Mouse (Mus musculus) forebrain, embryonic 12.5 days (tissue): Measurements from ENCODE around the gene Hoxa7. TPM values are rescaled to one million over a fixed set of nuclear protein-coding genes. Genes with fewer than 3 reads are reported as not detected.

ENCODE experiments used
- ATAC-seq: fragments of 200-750 bp; cut with Nextera tagmentation; 2 replicates; pipeline ENCODE4 v1.8.0; 2017; ENCODE audit warnings: moderate TSS enrichment; ENCODE audit not compliant: low FRiP score
- H3K27ac ChIP-seq: fragments of 300-500 bp; sonication (generic); 2 replicates; pipeline ENCODE4 v1.5.1; 2016; ENCODE audit warnings: mild to moderate bottlenecking
- H3K27me3 ChIP-seq: fragments of 300-500 bp; sonication (generic); 2 replicates; pipeline ENCODE4 v1.6.1; 2016; ENCODE audit warnings: mild to moderate bottlenecking
- H3K36me3 ChIP-seq: fragments of 300-500 bp; sonication (generic); replicated peaks from 2 replicates; pipeline ENCODE4 v1.6.1; 2016; ENCODE audit warnings: mild to moderate bottlenecking
- H3K4me1 ChIP-seq: fragments of 300-500 bp; sonication (generic); 2 replicates; pipeline ENCODE4 v1.6.1; 2016
- H3K4me2 ChIP-seq: fragments of 300-500 bp; sonication (generic); 2 replicates; pipeline ENCODE4 v1.6.1; 2016; ENCODE audit warnings: mild to moderate bottlenecking, moderate library complexity
- H3K4me3 ChIP-seq: fragments of 300-500 bp; sonication (generic); replicated peaks from 2 replicates; pipeline ENCODE4 v1.5.1; 2016; ENCODE audit warnings: mild to moderate bottlenecking
- H3K9ac ChIP-seq: fragments of 300-500 bp; sonication (generic); 2 replicates; pipeline ENCODE4 v1.6.1; 2016; ENCODE audit warnings: mild to moderate bottlenecking
- H3K9me3 ChIP-seq: fragments of 300-500 bp; sonication (generic); 2 replicates; pipeline ENCODE4 v1.6.1; 2016
- WGBS: fragments of 180-500 bp; shearing (Covaris S2); methylation state at CpG from one replicate; pipeline ENCODE4 v1.1.7; 2016; 5-methylcytosine and 5-hydroxymethylcytosine counted together
- polyA plus RNA-seq: library from polyadenylated mRNA; unstranded; fragments of >200 nt; fragmentation: Nextera tagmentation; extraction: Ambion mirVana; gene quantifications from 2 replicates; pipeline ENCODE4 v1.2.1, GENCODE M21; 2016

Gene Hoxa7
- polyA plus RNA-seq, 1 experiment from 2014 or later = not detected

GRCm38 (mm10) chr6:52233546-52234427 lies 12.1 kb upstream of the Hoxa7 start:
- Histone ChIP-seq H3K36me3 (no peaks in the 10 kb centered on the region), H3K4me2 (no peak overlapping the region), H3K9ac (no peak overlapping the region), H3K4me1 (no peaks in the 10 kb centered on the region), H3K9me3 (no peaks in the 10 kb centered on the region), H3K27me3 (peaks cover 91% of the 10 kb centered on the region), H3K27ac (no peak overlapping the region), H3K4me3 (no peak overlapping the region)
- 3% methylated on average over 68 of the region's 70 CpGs for WGBS
- ATAC-seq = no peak

- Histone ChIP-seq H3K27ac (no peak overlapping the region), H3K4me2 (no peak overlapping the region), H3K4me1 (no peaks in the 10 kb centered on the region), H3K9me3 (no peaks in the 10 kb centered on the region), H3K4me3 (no peak overlapping the region), H3K36me3 (no peaks in the 10 kb centered on the region), H3K9ac (no peak overlapping the region), H3K27me3 (peaks cover 94% of the 10 kb centered on the region)
- WGBS = 3% methylated on average over 23 of the region's 23 CpGs
- no peak for ATAC-seq
Measured at GRCm38 (mm10) chr6:52232984-52233545, 11.4 kb upstream of the Hoxa7 start.

GRCm38 (mm10) chr6:52232568-52232965 lies 10.9 kb upstream of the Hoxa7 start:
- Histone ChIP-seq H3K4me2 (no peak overlapping the region), H3K27me3 (peaks cover 94% of the 10 kb centered on the region), H3K4me3 (no peak overlapping the region), H3K9me3 (no peaks in the 10 kb centered on the region), H3K9ac (no peak overlapping the region), H3K4me1 (no peaks in the 10 kb centered on the region), H3K27ac (no peak overlapping the region), H3K36me3 (no peaks in the 10 kb centered on the region)
- no peak for ATAC-seq
- under 1% methylated on average over 18 of the region's 18 CpGs for WGBS

GRCm38 (mm10) chr6:52231885-52232567 lies 10.4 kb upstream of the Hoxa7 start:
- no peak overlapping the region for H3K4me2 ChIP-seq
- H3K27me3 ChIP-seq = peaks cover 94% of the 10 kb centered on the region
- no peaks in the 10 kb centered on the region for H3K9me3 ChIP-seq
- no peak overlapping the region for H3K9ac ChIP-seq
- H3K36me3 ChIP-seq = no peaks in the 10 kb centered on the region
- no peak overlapping the region for H3K4me3 ChIP-seq
- no peaks in the 10 kb centered on the region for H3K4me1 ChIP-seq
- WGBS = 1% methylated on average over 18 of the region's 18 CpGs
- no peak overlapping the region for H3K27ac ChIP-seq
- ATAC-seq = no peak

- WGBS = under 1% methylated on average over 17 of the region's 36 CpGs
- H3K9ac ChIP-seq = no peak within 1 kb of the TSS
Measured at GRCm38 (mm10) chr6:52230516-52231165, 9.0 kb upstream of the Hoxa7 start, which contains the start of gene Hoxa9. Hoxa9 (minus strand) TSS chr6:52231089.

GRCm38 (mm10) chr6:52229558-52230416 lies 8.1 kb upstream of the Hoxa7 start:
- WGBS = under 1% methylated on average over 44 of the region's 44 CpGs
- Histone ChIP-seq H3K4me1 (no peaks in the 10 kb centered on the region), H3K9ac (no peak overlapping the region), H3K27ac (no peak overlapping the region), H3K36me3 (no peaks in the 10 kb centered on the region), H3K4me3 (no peak overlapping the region), H3K9me3 (no peaks in the 10 kb centered on the region), H3K4me2 (no peak overlapping the region), H3K27me3 (peaks cover 94% of the 10 kb centered on the region)
- ATAC-seq = no peak

More at GRCm38 (mm10) chr6:52230516-52231165, 9.0 kb upstream of the Hoxa7 start, which contains the start of gene Hoxa9:
- Histone ChIP-seq H3K27me3 (peaks cover 94% of the 10 kb centered on the region), H3K4me2 (no peak within 1 kb of the TSS), H3K4me1 (no peaks in the 10 kb centered on the region), H3K9me3 (no peaks in the 10 kb centered on the region), H3K27ac (no peak within 1 kb of the TSS), H3K4me3 (no peak within 1 kb of the TSS), H3K36me3 (no peaks in the 10 kb centered on the region)
- ATAC-seq = no peak

GRCm38 (mm10) chr6:52228475-52229465 lies 7.1 kb upstream of the Hoxa7 start:
- Histone ChIP-seq H3K4me3 (no peak overlapping the region), H3K27ac (no peak overlapping the region), H3K9me3 (no peaks in the 10 kb centered on the region), H3K4me1 (no peaks in the 10 kb centered on the region), H3K9ac (no peak overlapping the region), H3K36me3 (no peaks in the 10 kb centered on the region), H3K4me2 (no peak overlapping the region), H3K27me3 (peaks cover 94% of the 10 kb centered on the region)
- ATAC-seq = no peak
- 1% methylated on average over 38 of the region's 38 CpGs for WGBS

GRCm38 (mm10) chr6:52227470-52228222 lies 6.0 kb upstream of the Hoxa7 start:
- Histone ChIP-seq H3K36me3 (no peaks in the 10 kb centered on the region), H3K4me1 (no peaks in the 10 kb centered on the region), H3K27ac (no peak overlapping the region), H3K4me3 (no peak overlapping the region), H3K9ac (no peak overlapping the region), H3K9me3 (no peaks in the 10 kb centered on the region), H3K27me3 (peaks cover 93% of the 10 kb centered on the region), H3K4me2 (no peak overlapping the region)
- ATAC-seq = no peak
- 3% methylated on average over 11 of the region's 11 CpGs for WGBS

GRCm38 (mm10) chr6:52226569-52227257 lies 5.1 kb upstream of the Hoxa7 start:
- no peaks in the 10 kb centered on the region for H3K9me3 ChIP-seq
- no peak overlapping the region for H3K9ac ChIP-seq
- peaks cover 93% of the 10 kb centered on the region for H3K27me3 ChIP-seq
- no peaks in the 10 kb centered on the region for H3K36me3 ChIP-seq
- no peak overlapping the region for H3K4me3 ChIP-seq
- no peak for ATAC-seq
- WGBS = 3% methylated on average over 26 of the region's 26 CpGs
- peaks cover 2% of the 10 kb centered on the region; the same call in 1 of the 2 replicates for H3K4me1 ChIP-seq
- H3K27ac ChIP-seq = no peak overlapping the region
- no peak overlapping the region for H3K4me2 ChIP-seq
